Mouse (Mus musculus) thymus, adult 2 months (tissue): ENCODE results near the gene Ift52. TPM values are rescaled to one million over a fixed set of nuclear protein-coding genes. Genes with fewer than 3 reads are reported as not detected.
"Not testable (repeated sequence)": the region's sequence is repeated elsewhere in the genome, so short reads cannot be mapped to it uniquely, and the experiment has no call there.

Experiments used
- DNase-seq: peaks from one replicate; pipeline ENCODE4 v3.0.0; 2021
- H3K27ac ChIP-seq: fragments of 200-500 bp; 2 replicates; pipeline ENCODE4 v1.5.1; 2012; ENCODE audit warnings: low read length, control low read depth; ENCODE audit not compliant: control insufficient read depth, insufficient read depth
- H3K27me3 ChIP-seq: fragments of 200-500 bp; 2 replicates; pipeline ENCODE4 v1.6.1; 2012; ENCODE audit warnings: mild to moderate bottlenecking, low read length, moderate library complexity, mixed read lengths; ENCODE audit not compliant: control insufficient read depth, insufficient read depth
- H3K36me3 ChIP-seq: fragments of 200-500 bp; 2 replicates; pipeline ENCODE4 v1.6.1; 2012; ENCODE audit warnings: mild to moderate bottlenecking, low read length, moderate library complexity; ENCODE audit not compliant: control insufficient read depth, insufficient read depth
- H3K4me1 ChIP-seq: fragments of 200-500 bp; replicated peaks from 2 replicates; pipeline ENCODE4 v1.6.1; 2012; ENCODE audit warnings: low read length; ENCODE audit not compliant: control insufficient read depth, insufficient read depth
- H3K4me3 ChIP-seq: fragments of 200-500 bp; 2 replicates; pipeline ENCODE4 v1.5.1; 2012; ENCODE audit warnings: mild to moderate bottlenecking, low read length, control low read depth, moderate library complexity; ENCODE audit not compliant: control insufficient read depth, insufficient read depth
- CTCF ChIP-seq: fragments of 200-500 bp; IDR thresholded peaks from 2 replicates; pipeline ENCODE4 v1.5.1; 2012; ENCODE audit warnings: mild to moderate bottlenecking, control low read depth, low read length, moderate library complexity, borderline replicate concordance; ENCODE audit not compliant: control insufficient read depth, poor library complexity, insufficient read depth; ENCODE audit errors: extremely low read depth
- POLR2A ChIP-seq: fragments of 200-500 bp; IDR thresholded peaks from 2 replicates; pipeline ENCODE4 v1.6.1; 2012; ENCODE audit warnings: mild to moderate bottlenecking, low read length, control low read depth, moderate library complexity; ENCODE audit not compliant: control insufficient read depth, poor library complexity, insufficient read depth; ENCODE audit errors: extremely low read depth
- WGBS: fragments of 180-500 bp; shearing (Covaris S2); methylation state at CpG from one replicate; pipeline ENCODE4 v1.1.7; 2018; 5-methylcytosine and 5-hydroxymethylcytosine counted together
- polyA plus RNA-seq: library from polyadenylated mRNA; depleted of rRNA; stranded (reverse); fragments of >200 nt; gene quantifications from 2 replicates; pipeline ENCODE4 v1.2.3, GENCODE M21; 2012

Ift52 gene
- polyA plus RNA-seq, 1 experiment = 28.9 TPM

- H3K4me1 ChIP-seq = peaks cover 17% of the 10 kb centered on the region
- WGBS = 44% methylated on average over 5 of the region's 5 CpGs
Measured at GRCm38 (mm10) chr2:163055715-163056114, 38.6 kb downstream of the Ift52 start.

GRCm38 (mm10) chr2:163056584-163056983 is 39.4 kb downstream of the Ift52 start:
- DNase-seq = no peak
- no peak overlapping the region for H3K4me3 ChIP-seq
- H3K36me3 ChIP-seq = no peaks in the 10 kb centered on the region
- no peaks in the 10 kb centered on the region for H3K27me3 ChIP-seq
- H3K4me1 ChIP-seq = peaks cover 17% of the 10 kb centered on the region
- TF ChIP-seq CTCF (no peak), POLR2A (no peak)
- H3K27ac ChIP-seq = no peak overlapping the region
- WGBS = 94% methylated on average over 9 of the region's 9 CpGs

More at GRCm38 (mm10) chr2:163055715-163056114, 38.6 kb downstream of the Ift52 start:
- Histone ChIP-seq H3K4me3 (peak overlapping the region; percentile 57), H3K27ac (no peak overlapping the region), H3K27me3 (no peaks in the 10 kb centered on the region), H3K36me3 (no peaks in the 10 kb centered on the region)
- no peak for TF ChIP-seq POLR2A
- no peak for TF ChIP-seq CTCF
- DNase-seq = no peak

- not testable (repeated sequence) for H3K27me3 ChIP-seq, H3K27ac ChIP-seq, H3K36me3 ChIP-seq, H3K4me3 ChIP-seq, DNase-seq
- H3K4me1 ChIP-seq = peaks cover 15% of the 10 kb centered on the region
- WGBS = 96% methylated on average over 7 of the region's 7 CpGs
Measured at GRCm38 (mm10) chr2:163058981-163059380, 41.8 kb downstream of the Ift52 start.

- TF ChIP-seq POLR2A = no peak
- H3K4me3 ChIP-seq = no peak overlapping the region
- no peak for DNase-seq
- peaks cover 7% of the 10 kb centered on the region; the same call in 1 of the 2 replicates for H3K36me3 ChIP-seq
- H3K27me3 ChIP-seq = no peaks in the 10 kb centered on the region
- peaks cover 1% of the 10 kb centered on the region for H3K4me1 ChIP-seq
- no peak overlapping the region for H3K27ac ChIP-seq
- WGBS = 82% methylated on average over 6 of the region's 6 CpGs
Measured at GRCm38 (mm10) chr2:163060630-163061029, 43.5 kb downstream of the Ift52 start.

GRCm38 (mm10) chr2:163061203-163062118 is 44.3 kb downstream of the Ift52 start:
- H3K36me3 ChIP-seq = peaks cover 7% of the 10 kb centered on the region; the same call in 1 of the 2 replicates
- no peak overlapping the region for H3K4me3 ChIP-seq
- DNase-seq = no peak
- no peak overlapping the region for H3K27ac ChIP-seq
- H3K27me3 ChIP-seq = no peaks in the 10 kb centered on the region
- TF ChIP-seq CTCF (no peak), POLR2A (no peak)
- 80% methylated on average over 8 of the region's 8 CpGs for WGBS
- H3K4me1 ChIP-seq = no peaks in the 10 kb centered on the region

GRCm38 (mm10) chr2:163062119-163062508 is 45.0 kb downstream of the Ift52 start:
- no peak overlapping the region for H3K27ac ChIP-seq
- WGBS = 95% methylated on average over 6 of the region's 6 CpGs
- H3K4me1 ChIP-seq = no peaks in the 10 kb centered on the region
- no peak for TF ChIP-seq CTCF
- TF ChIP-seq POLR2A = no peak
- DNase-seq = no peak
- H3K4me3 ChIP-seq = no peak overlapping the region
- H3K27me3 ChIP-seq = no peaks in the 10 kb centered on the region
- peaks cover 7% of the 10 kb centered on the region; the same call in 1 of the 2 replicates for H3K36me3 ChIP-seq

GRCm38 (mm10) chr2:163066326-163066725 is 49.2 kb downstream of the Ift52 start:
- peaks cover 14% of the 10 kb centered on the region for H3K36me3 ChIP-seq
- no peak for TF ChIP-seq POLR2A
- H3K27me3 ChIP-seq = no peaks in the 10 kb centered on the region
- no peak for DNase-seq
- H3K4me3 ChIP-seq = no peak overlapping the region
- H3K4me1 ChIP-seq = no peaks in the 10 kb centered on the region
- H3K27ac ChIP-seq = no peak overlapping the region
- 97% methylated on average over 6 of the region's 6 CpGs for WGBS
